Mouse (Mus musculus) CH12.LX (cell line): ENCODE results near the gene Lgals9. TPM values are rescaled to one million over a fixed set of nuclear protein-coding genes. Genes with fewer than 3 reads are reported as not detected.

Source experiments
- DNase-seq: peaks from one replicate; pipeline ENCODE4 v3.0.0-alpha.2; 2013; ENCODE audit errors: extremely low read depth
- H3K27ac ChIP-seq: 2 replicates; pipeline ENCODE4 v1.5.1; 2012; ENCODE audit warnings: low read depth, mild to moderate bottlenecking, control low read depth, moderate library complexity; ENCODE audit not compliant: insufficient read depth
- H3K27me3 ChIP-seq: replicated peaks from 2 replicates; pipeline ENCODE3; 2012; ENCODE audit warnings: inconsistent platforms
- H3K36me3 ChIP-seq, 2 experiments: replicated peaks in 1 of 2; 2 replicates each; pipeline versions ENCODE3 to v1.6.1; 2012; ENCODE audit warnings: inconsistent platforms in 1 of 2, low read length in 1 of 2, mild to moderate bottlenecking in 1 of 2, mixed read lengths in 1 of 2, moderate library complexity in 1 of 2; ENCODE audit not compliant: control insufficient read depth in 1 of 2, insufficient read depth in 1 of 2
- H3K4me1 ChIP-seq, 2 experiments: 2 replicates each; pipeline ENCODE4 v1.6.1; 2012; ENCODE audit warnings: inconsistent platforms in 1 of 2, moderate library complexity in 1 of 2; ENCODE audit not compliant: insufficient read depth in 2 of 2, control insufficient read depth in 1 of 2
- H3K4me2 ChIP-seq: 2 replicates; pipeline ENCODE4 v1.6.1; 2012; ENCODE audit warnings: low read depth, mild to moderate bottlenecking, control low read depth; ENCODE audit not compliant: poor library complexity, insufficient read depth, severe bottlenecking
- H3K4me3 ChIP-seq, 3 experiments: fragments of 150-350 bp in 1 of 3; sonication (generic) in 1 of 3; replicated peaks in 1 of 3; 2 replicates each; pipeline versions ENCODE3 to v1.5.1; 2011 to 2012; ENCODE audit warnings: low read depth in 2 of 3, low read length in 2 of 3, mild to moderate bottlenecking in 2 of 3, moderate library complexity in 2 of 3, control low read depth in 1 of 3, improper control_type of control experiment in 1 of 3, inconsistent platforms in 1 of 3, mixed read lengths in 1 of 3; ENCODE audit not compliant: poor library complexity in 1 of 3
- H3K79me2 ChIP-seq: replicated peaks from 2 replicates; pipeline ENCODE4 v1.6.1; 2012; ENCODE audit warnings: mild to moderate bottlenecking, moderate library complexity; ENCODE audit not compliant: control insufficient read depth, poor library complexity, insufficient read depth, severe bottlenecking; ENCODE audit errors: extremely low read depth
- H3K9ac ChIP-seq: 2 replicates; pipeline ENCODE4 v1.6.1; 2012; ENCODE audit warnings: low read depth, mild to moderate bottlenecking, control low read depth, moderate library complexity; ENCODE audit not compliant: insufficient read depth
- H3K9me3 ChIP-seq: replicated peaks from 2 replicates; pipeline ENCODE3; 2012; ENCODE audit warnings: low read length, inconsistent platforms, mixed read lengths
- BHLHE40 ChIP-seq: IDR thresholded peaks from 2 replicates; pipeline ENCODE4 v1.6.1; 2011; ENCODE audit warnings: mild to moderate bottlenecking, low read depth, low read length, improper control_type of control experiment
- CHD1 ChIP-seq: IDR thresholded peaks from 2 replicates; pipeline ENCODE4 v1.6.1; 2012; ENCODE audit warnings: low read depth, low read length, improper control_type of control experiment, inconsistent platforms
- CHD2 ChIP-seq: IDR thresholded peaks from 2 replicates; pipeline ENCODE4 v1.6.1; 2011; ENCODE audit warnings: low read length, improper control_type of control experiment
- CTCF ChIP-seq, 2 experiments: IDR thresholded peaks in 1 of 2; conservative IDR thresholded peaks in 1 of 2; 2 replicates each; pipeline ENCODE4 v1.5.1; 2011 to 2012; ENCODE audit warnings: low read depth in 2 of 2, low read length in 2 of 2, improper control_type of control experiment in 1 of 2, inconsistent platforms in 1 of 2, mild to moderate bottlenecking in 1 of 2, moderate library complexity in 1 of 2
- E2F4 ChIP-seq: IDR thresholded peaks from 2 replicates; pipeline ENCODE4 v1.6.1; 2011; ENCODE audit warnings: low read depth, low read length, improper control_type of control experiment; ENCODE audit not compliant: insufficient replicate concordance
- ELF1 ChIP-seq: IDR thresholded peaks from 2 replicates; pipeline ENCODE4 v1.6.1; 2014; ENCODE audit warnings: low read depth, mild to moderate bottlenecking, inconsistent platforms, low read length, improper control_type of control experiment
- EP300 ChIP-seq: IDR thresholded peaks from 2 replicates; pipeline ENCODE4 v1.6.1; 2011; ENCODE audit warnings: low read length, improper control_type of control experiment
- ETS1 ChIP-seq: conservative IDR thresholded peaks from 2 replicates; pipeline ENCODE4 v1.6.1; 2012; ENCODE audit warnings: low read depth, mild to moderate bottlenecking, inconsistent platforms, low read length, improper control_type of control experiment, moderate library complexity
- GABPA ChIP-seq: IDR thresholded peaks from 2 replicates; pipeline ENCODE4 v1.6.1; 2012; ENCODE audit warnings: low read depth, low read length, improper control_type of control experiment, inconsistent platforms; ENCODE audit not compliant: insufficient replicate concordance
- HCFC1 ChIP-seq: IDR thresholded peaks from 2 replicates; pipeline ENCODE4 v1.6.1; 2012; ENCODE audit warnings: low read depth, mild to moderate bottlenecking, inconsistent platforms, low read length, improper control_type of control experiment
- IRF4 ChIP-seq: IDR thresholded peaks from 2 replicates; pipeline ENCODE4 v1.6.1; 2014; ENCODE audit warnings: low read depth, mild to moderate bottlenecking, inconsistent platforms, low read length, improper control_type of control experiment
- JUN ChIP-seq: IDR thresholded peaks from 2 replicates; pipeline ENCODE4 v1.6.1; 2011; ENCODE audit warnings: low read depth, mild to moderate bottlenecking, low read length, improper control_type of control experiment, moderate library complexity; ENCODE audit not compliant: insufficient read depth
- JUND ChIP-seq: conservative IDR thresholded peaks from 2 replicates; pipeline ENCODE4 v1.6.1; 2011; ENCODE audit warnings: low read depth, low read length, improper control_type of control experiment
- KAT2A ChIP-seq: IDR thresholded peaks from 2 replicates; pipeline ENCODE4 v1.6.1; 2012; ENCODE audit warnings: low read length, improper control_type of control experiment, inconsistent platforms; ENCODE audit not compliant: insufficient replicate concordance
- MAFK ChIP-seq: IDR thresholded peaks from 2 replicates; pipeline ENCODE4 v1.6.1; 2011; ENCODE audit warnings: low read length, improper control_type of control experiment; ENCODE audit not compliant: insufficient replicate concordance
- MAX ChIP-seq: IDR thresholded peaks from 2 replicates; pipeline ENCODE4 v1.6.1; 2011; ENCODE audit warnings: low read length, improper control_type of control experiment
- MAZ ChIP-seq: IDR thresholded peaks from 2 replicates; pipeline ENCODE4 v1.6.1; 2012; ENCODE audit warnings: low read depth, mild to moderate bottlenecking, inconsistent platforms, low read length, improper control_type of control experiment, moderate library complexity
- MEF2A ChIP-seq: IDR thresholded peaks from 2 replicates; pipeline ENCODE4 v1.6.1; 2014; ENCODE audit warnings: low read depth, mild to moderate bottlenecking, inconsistent platforms, low read length, improper control_type of control experiment, borderline replicate concordance
- MXI1 ChIP-seq: IDR thresholded peaks from 2 replicates; pipeline ENCODE4 v1.6.1; 2011; ENCODE audit warnings: mild to moderate bottlenecking, low read depth, low read length, improper control_type of control experiment
- MYC ChIP-seq: IDR thresholded peaks from 2 replicates; pipeline ENCODE4 v1.6.1; 2011; ENCODE audit warnings: low read depth, mild to moderate bottlenecking, improper control_type of control experiment, low read length
- NELFE ChIP-seq: IDR thresholded peaks from 2 replicates; pipeline ENCODE4 v1.6.1; 2011; ENCODE audit warnings: low read depth, low read length, improper control_type of control experiment
- NRF1 ChIP-seq: IDR thresholded peaks from 2 replicates; pipeline ENCODE4 v1.6.1; 2014; ENCODE audit warnings: low read depth, mild to moderate bottlenecking, inconsistent platforms, low read length, improper control_type of control experiment, moderate library complexity
- PAX5 ChIP-seq: IDR thresholded peaks from 2 replicates; pipeline ENCODE4 v1.6.1; 2012; ENCODE audit warnings: low read length, inconsistent platforms, mixed read lengths
- POLR2A ChIP-seq: IDR thresholded peaks from 2 replicates; pipeline ENCODE4 v1.6.1; 2011; ENCODE audit warnings: low read depth, mild to moderate bottlenecking, improper control_type of control experiment, low read length
- POLR2AphosphoS2 ChIP-seq: IDR thresholded peaks from 2 replicates; pipeline ENCODE4 v1.6.1; 2011; ENCODE audit warnings: low read depth, low read length, improper control_type of control experiment
- RAD21 ChIP-seq: IDR thresholded peaks from 2 replicates; pipeline ENCODE4 v1.6.1; 2011; ENCODE audit warnings: low read depth, mild to moderate bottlenecking, low read length, improper control_type of control experiment, moderate library complexity
- RCOR1 ChIP-seq: conservative IDR thresholded peaks from 2 replicates; pipeline ENCODE4 v1.6.1; 2012; ENCODE audit warnings: low read depth, mild to moderate bottlenecking, inconsistent platforms, low read length, improper control_type of control experiment
- SIN3A ChIP-seq: IDR thresholded peaks from 2 replicates; pipeline ENCODE4 v1.6.1; 2012; ENCODE audit warnings: low read length, improper control_type of control experiment, inconsistent platforms
- SMC3 ChIP-seq: IDR thresholded peaks from 2 replicates; pipeline ENCODE4 v1.6.1; 2011; ENCODE audit warnings: low read depth, low read length, improper control_type of control experiment
- TBP ChIP-seq: conservative IDR thresholded peaks from 2 replicates; pipeline ENCODE4 v1.6.1; 2011; ENCODE audit warnings: low read depth, low read length, improper control_type of control experiment
- TCF12 ChIP-seq: IDR thresholded peaks from 2 replicates; pipeline ENCODE4 v1.6.1; 2014; ENCODE audit warnings: low read depth, mild to moderate bottlenecking, inconsistent platforms, low read length, improper control_type of control experiment
- UBTF ChIP-seq: IDR thresholded peaks from 2 replicates; pipeline ENCODE4 v1.6.1; 2012; ENCODE audit warnings: low read depth, mild to moderate bottlenecking, inconsistent platforms, low read length, improper control_type of control experiment, moderate library complexity
- USF1 ChIP-seq: IDR thresholded peaks from 2 replicates; pipeline ENCODE4 v1.6.1; 2014; ENCODE audit warnings: low read depth, mild to moderate bottlenecking, inconsistent platforms, low read length, improper control_type of control experiment
- USF2 ChIP-seq: conservative IDR thresholded peaks from 2 replicates; pipeline ENCODE4 v1.6.1; 2011; ENCODE audit warnings: low read depth, low read length, improper control_type of control experiment
- ZC3H11A ChIP-seq: IDR thresholded peaks from 2 replicates; pipeline ENCODE4 v1.6.1; 2012; ENCODE audit warnings: low read depth, mild to moderate bottlenecking, inconsistent platforms, low read length, improper control_type of control experiment
- ZKSCAN1 ChIP-seq: IDR thresholded peaks from 2 replicates; pipeline ENCODE4 v1.6.1; 2012; ENCODE audit warnings: low read depth, inconsistent platforms, low read length, improper control_type of control experiment, borderline replicate concordance
- ZMIZ1 ChIP-seq: IDR thresholded peaks from 2 replicates; pipeline ENCODE4 v1.6.1; 2012; ENCODE audit warnings: low read depth, mild to moderate bottlenecking, inconsistent platforms, low read length, improper control_type of control experiment
- ZNF384 ChIP-seq: IDR thresholded peaks from 2 replicates; pipeline ENCODE4 v1.6.1; 2012; ENCODE audit warnings: low read depth, low read length, improper control_type of control experiment, inconsistent platforms
- dilution Hi-C: fragments of 300-500 bp; cut with MboI; formaldehyde crosslinking; loops from 2 replicates; pipeline ENCODE4 v1.14.3; 2020; ENCODE audit warnings: low sequenced_read_pairs; ENCODE audit not compliant: extremely low pct_unique_long_range_greater_than_20kb, extremely low pct_ligation_motif_present
- in situ Hi-C: fragments of 300-500 bp; cut with MboI; formaldehyde crosslinking; loops from 3 replicates; pipeline ENCODE4 v1.14.3; 2019; ENCODE audit warnings: low sequenced_read_pairs, low pct_ligation_motif_present, low pct_unique_long_range_greater_than_20kb, mixed read lengths
- polyA plus RNA-seq: library from polyadenylated mRNA; unstranded; fragments of >175 nt; gene quantifications from 2 replicates; pipeline ENCODE4 v1.2.1, GENCODE M21; 2012; ENCODE audit warnings: low read depth; ENCODE audit not compliant: insufficient read length
- total RNA-seq, 2 experiments: library from RNA; depleted of rRNA; stranded (reverse); fragments of 300-350 nt in 1 of 2; fragments of >200 nt in 1 of 2; gene quantifications; 2 replicates each; pipeline ENCODE4 v1.2.3; 2012 to 2014

Lgals9 gene
- total RNA-seq (2012; rRNA removed) (3.2 and 4.9 TPM in 2 replicates), total RNA-seq (2014; rRNA removed) (3.7 and 5.0 TPM in 2 replicates), polyA plus RNA-seq (16.1 and 16.4 TPM in 2 replicates)

GRCm38 (mm10) chr11:78984483-78985177 is at the start of gene Lgals9:
Lgals9 (minus strand) TSS chr11:78984946.
- H3K79me2 ChIP-seq, result no peaks in the 10 kb centered on the region
- peaks cover 0 to 69% of the 10 kb centered on the region in 2 experiments for H3K36me3 ChIP-seq
- peak within 1 kb of the TSS; percentile 37 for H3K4me2 ChIP-seq
- peak within 1 kb of the TSS; percentile 21 to 49 (median 36) for H3K4me3 ChIP-seq
- peak within 1 kb of the TSS; percentile 21 for H3K9ac ChIP-seq
- no peak for TF ChIP-seq POLR2AphosphoS2
- peak; percentile 66 for TF ChIP-seq MAX
- no peak for TF ChIP-seq CHD1
- TF ChIP-seq USF2, result peak; percentile 45
- TF ChIP-seq ZMIZ1, result 0 out of 2 replicates have a peak, but pooled peaks have one; percentile 37
- TF ChIP-seq CTCF (conservative IDR thresholded peaks at IDR 0.05 in 1 of 2, IDR thresholded peaks at IDR 0.05 in 1 of 2; ENCODE audit: low read depth in 2 of 2, low read length in 2 of 2), result no peak
- TF ChIP-seq ZC3H11A, result no peak
- no peak for TF ChIP-seq ETS1
- 0 out of 2 replicates have a peak, but pooled peaks have one; percentile 19 for TF ChIP-seq EP300
- TF ChIP-seq MAFK, result no peak
- TF ChIP-seq RCOR1, result no peak
- peak; percentile 61 for TF ChIP-seq TBP
- no peak for TF ChIP-seq MEF2A
- TF ChIP-seq SMC3, result no peak
- TF ChIP-seq E2F4, result no peak
- TF ChIP-seq ELF1, result peak; percentile 60
- no peak for TF ChIP-seq NELFE
- TF ChIP-seq MXI1, result no peak
- TF ChIP-seq UBTF, result no peak
- no peak for TF ChIP-seq JUN
- TF ChIP-seq ZKSCAN1, result no peak
- no peak for TF ChIP-seq MAZ
- no peak for TF ChIP-seq CHD2
- no peak for TF ChIP-seq PAX5
- TF ChIP-seq RAD21, result no peak
- TF ChIP-seq JUND, result no peak
- TF ChIP-seq HCFC1, result no peak
- TF ChIP-seq USF1, result peak; percentile 56
- TF ChIP-seq IRF4, result no peak; the same call in 1 of the 2 replicates
- no peak for TF ChIP-seq GABPA
- no peak for TF ChIP-seq KAT2A
- no peak for TF ChIP-seq MYC
- TF ChIP-seq ZNF384, result no peak
- peak; percentile 54; the same call in 1 of the 2 replicates for TF ChIP-seq POLR2A
- TF ChIP-seq SIN3A, result no peak
- TF ChIP-seq BHLHE40, result no peak
- TF ChIP-seq NRF1, result peak; percentile 75
- TF ChIP-seq TCF12, result peak; percentile 52; the same call in 1 of the 2 replicates
- in situ Hi-C loops (no loop called here), dilution Hi-C loops (no loop called here)
- no peaks in the 10 kb centered on the region for H3K27me3 ChIP-seq
- peak; percentile 65 for DNase-seq
- H3K4me1 ChIP-seq, result peaks cover 8 to 27% of the 10 kb centered on the region in 2 experiments
- no peaks in the 10 kb centered on the region for H3K9me3 ChIP-seq
- no peak within 1 kb of the TSS for H3K27ac ChIP-seq
